Mouse (Mus musculus) gastrocnemius, adult 2 months (tissue): ENCODE measurements around the gene Muc5ac. TPM values are rescaled to one million over a fixed set of nuclear protein-coding genes. Genes with fewer than 3 reads are reported as not detected.

Source experiments
- DNase-seq: peaks from one replicate; pipeline ENCODE4 v3.0.0; 2022
- H3K27ac ChIP-seq: fragments of 200-600 bp; 2 replicates; pipeline ENCODE4 v1.8.1; 2022; ENCODE audit warnings: mild to moderate bottlenecking
- H3K4me3 ChIP-seq: fragments of 200-600 bp; 2 replicates; pipeline ENCODE4 v1.8.1; 2022; ENCODE audit warnings: mild to moderate bottlenecking, moderate library complexity
- CTCF ChIP-seq: fragments of 200-600 bp; IDR thresholded peaks from 2 replicates; pipeline ENCODE4 v1.8.1; 2022; ENCODE audit warnings: antibody characterized with exemption, mild to moderate bottlenecking, moderate library complexity
- intact Hi-C: fragments of 180-260 bp; cut with DNase I; formaldehyde crosslinking; loops from one replicate; pipeline ENCODE4 v1.15.1; 2025
- total RNA-seq, 2 experiments: library from RNA; stranded (reverse); gene quantifications; 2 replicates each; pipeline ENCODE4 v1.2.3; 2021

The Muc5ac gene
- total RNA-seq, 2 experiments from 2014 or later = not detected

DNA sequence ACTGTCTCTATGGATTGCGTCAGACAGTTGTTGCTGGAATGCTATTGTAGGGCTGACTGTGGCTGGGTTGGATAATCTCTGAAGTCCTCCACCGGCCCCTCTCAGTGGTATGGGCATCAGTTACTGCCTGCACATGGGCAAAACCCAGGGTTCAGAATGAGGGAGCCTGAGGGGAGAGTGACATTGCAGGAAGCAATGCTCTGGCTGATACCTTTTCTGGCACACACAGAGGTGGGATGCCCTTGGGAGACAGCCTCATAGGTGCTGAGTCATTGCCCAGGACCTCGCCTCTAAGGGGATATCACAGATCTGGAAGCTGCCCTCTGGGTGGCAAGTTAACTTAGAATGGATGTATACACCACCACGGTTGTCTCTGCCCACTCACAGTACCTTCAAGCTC is 24.5 kb downstream of the Muc5ac start:
- TF ChIP-seq CTCF = no peak
- intact Hi-C loops = no loop called here
- no peak overlapping the region for H3K27ac ChIP-seq
- no peak for DNase-seq
- H3K4me3 ChIP-seq = no peak overlapping the region

DNA sequence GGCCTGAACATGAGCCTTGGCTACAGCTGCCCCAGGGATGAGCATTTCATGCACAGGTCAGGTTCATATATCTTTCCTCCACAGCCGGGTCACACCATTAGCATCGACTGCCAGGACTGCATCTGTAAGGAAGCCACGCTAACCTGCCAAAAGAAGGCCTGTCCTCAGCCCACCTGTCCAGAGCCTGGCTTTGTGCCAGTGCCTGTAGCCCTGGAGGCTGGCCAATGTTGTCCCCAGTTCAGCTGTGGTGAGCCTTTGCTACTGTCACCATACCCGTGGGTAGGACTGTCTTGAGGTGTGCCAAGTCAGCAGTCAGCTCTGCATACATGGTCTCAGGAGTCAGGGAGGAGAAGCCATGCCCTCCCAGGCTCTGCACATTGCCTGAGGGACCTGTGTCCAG is 26.6 kb downstream of the Muc5ac start:
- Histone ChIP-seq H3K4me3 (no peak overlapping the region), H3K27ac (no peak overlapping the region)
- TF ChIP-seq CTCF = no peak
- intact Hi-C loops = no loop called here
- DNase-seq = peak; percentile 36

DNA sequence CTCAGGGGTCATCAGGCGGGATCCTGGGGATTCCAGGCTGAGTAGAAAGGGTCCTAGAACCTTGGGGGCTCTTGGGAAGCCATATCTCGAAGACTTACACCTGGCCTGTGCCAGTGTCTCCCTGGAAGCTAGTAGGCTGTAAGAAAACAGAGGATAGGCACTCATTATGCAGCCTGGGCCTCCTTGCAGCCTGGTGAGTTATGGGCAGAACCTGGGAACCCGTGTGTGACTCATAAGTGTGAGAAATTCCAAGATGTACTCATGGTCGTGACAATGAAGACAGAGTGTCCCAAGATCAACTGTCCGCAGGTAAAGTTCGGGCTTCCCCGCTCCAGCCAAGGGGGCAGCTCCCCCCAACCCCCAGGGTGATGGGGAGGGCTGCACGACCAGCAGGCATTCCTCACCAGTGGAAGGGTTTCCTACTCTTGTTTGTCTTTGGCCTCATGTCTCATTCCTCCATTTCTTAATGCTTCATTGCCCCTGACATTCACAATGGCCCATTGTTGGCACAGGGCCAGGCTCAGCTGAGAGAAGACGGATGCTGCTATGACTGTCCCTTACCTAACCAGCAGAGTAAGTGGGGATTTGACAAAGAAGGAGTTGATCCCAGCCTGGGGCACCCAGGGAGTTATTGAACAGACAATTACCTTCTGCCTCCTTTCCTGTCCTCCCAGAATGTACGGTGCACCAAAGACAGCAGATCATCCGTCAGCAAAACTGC is 28.7 kb downstream of the Muc5ac start:
- no peak overlapping the region for H3K27ac ChIP-seq
- H3K4me3 ChIP-seq = no peak overlapping the region
- intact Hi-C loops = no loop called here
- no peak for TF ChIP-seq CTCF
- DNase-seq = no peak

DNA sequence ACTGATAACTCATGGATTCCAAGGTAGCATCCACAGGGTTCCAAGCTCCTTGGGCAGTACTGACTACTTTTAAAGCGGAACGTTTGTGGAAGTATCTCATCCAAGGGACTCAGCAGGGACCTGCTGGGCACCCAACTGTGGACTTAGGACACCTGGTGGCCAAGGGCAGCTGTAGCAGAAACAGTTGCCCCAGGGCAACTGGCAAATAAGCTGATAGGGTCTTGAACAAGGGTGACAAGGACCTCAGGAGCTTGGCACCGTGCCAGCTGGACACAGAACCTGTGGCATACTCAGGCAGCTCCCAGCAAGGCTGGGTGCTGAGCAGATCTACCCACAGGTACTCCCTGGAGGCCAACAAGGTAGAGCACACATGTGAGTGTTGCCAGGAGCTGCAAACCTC is 29.5 kb downstream of the Muc5ac start:
- Histone ChIP-seq H3K4me3 (no peak overlapping the region), H3K27ac (no peak overlapping the region)
- intact Hi-C loops = no loop called here
- TF ChIP-seq CTCF = no peak
- DNase-seq = no peak

DNA sequence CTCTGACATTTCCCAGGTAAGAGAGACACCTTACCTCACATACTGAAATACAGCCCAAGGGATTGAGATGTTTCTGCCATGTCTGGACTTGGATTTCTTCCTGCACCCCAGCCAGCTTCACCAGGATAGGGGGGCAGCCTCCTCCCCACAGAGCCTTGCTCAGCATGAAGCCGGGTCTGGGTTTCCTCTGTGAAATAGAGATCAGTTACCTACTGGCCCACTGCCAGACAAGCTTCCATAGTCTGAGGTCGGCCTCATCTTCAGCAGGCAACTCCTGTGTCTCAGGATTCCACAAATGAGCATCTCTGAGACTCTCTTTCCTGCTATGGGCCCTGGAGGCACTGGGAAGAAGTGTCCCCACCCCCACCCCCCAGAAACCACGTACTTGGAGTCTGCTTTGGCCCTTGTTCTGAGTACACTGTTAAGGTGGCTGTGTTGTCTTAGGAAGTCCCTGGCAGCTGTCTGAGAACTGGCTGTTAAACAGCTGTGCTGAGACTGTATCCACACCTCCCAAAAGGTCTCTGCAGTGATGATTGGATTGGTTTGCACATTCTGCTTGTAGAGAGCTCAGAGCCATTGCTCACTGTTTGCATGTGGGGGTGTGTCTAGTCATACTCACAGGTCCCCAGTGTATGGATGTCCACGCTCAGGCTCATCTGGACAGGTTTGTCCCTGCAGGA is 34.0 kb downstream of the Muc5ac start:
- no peak for DNase-seq
- no peak for TF ChIP-seq CTCF
- Histone ChIP-seq H3K27ac (no peak overlapping the region), H3K4me3 (no peak overlapping the region)
- intact Hi-C loops = no loop called here

DNA sequence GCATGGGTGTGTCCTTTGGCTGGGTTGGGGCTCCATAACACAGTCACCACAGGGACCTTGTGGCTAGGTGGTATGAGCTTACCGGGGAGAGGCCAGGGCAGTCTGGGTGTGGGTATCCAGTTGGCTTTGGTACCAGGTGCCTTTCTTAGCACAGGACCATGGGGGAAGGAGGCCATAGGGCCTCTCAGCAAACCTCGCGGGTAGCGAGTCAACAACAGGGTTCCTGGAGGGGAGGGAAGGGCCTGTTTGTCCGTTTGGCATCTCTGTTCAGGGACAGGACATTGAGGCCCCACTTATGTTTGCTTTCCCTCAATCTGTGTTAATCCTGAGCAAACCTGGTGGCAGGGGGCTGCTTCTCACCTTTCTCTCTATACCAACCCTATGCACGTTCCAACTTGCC is 34.9 kb downstream of the Muc5ac start:
- H3K27ac ChIP-seq = no peak overlapping the region
- no peak for DNase-seq
- H3K4me3 ChIP-seq = no peak overlapping the region
- TF ChIP-seq CTCF = no peak
- intact Hi-C loops = no loop called here

DNA sequence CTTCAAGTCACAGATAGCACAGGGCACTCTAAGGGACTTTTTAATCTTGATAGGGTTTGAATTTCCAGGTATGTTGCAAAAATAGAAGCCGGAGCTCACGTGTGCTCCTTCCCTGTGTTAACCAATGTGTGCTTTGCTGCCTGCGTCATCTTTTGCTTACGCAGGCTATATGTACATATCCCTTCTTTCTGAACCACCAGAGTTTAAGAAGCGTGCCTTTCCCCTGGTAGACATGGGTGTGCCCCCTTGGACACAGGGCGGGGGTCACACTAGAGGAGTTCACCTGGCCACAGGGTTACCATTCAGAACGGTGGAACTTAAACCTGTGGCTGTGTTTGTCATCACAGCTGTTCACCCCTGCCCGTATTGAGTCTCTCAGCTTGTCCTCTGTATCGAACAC is 35.6 kb downstream of the Muc5ac start:
- no peak for DNase-seq
- intact Hi-C loops = no loop called here
- no peak for TF ChIP-seq CTCF

DNA sequence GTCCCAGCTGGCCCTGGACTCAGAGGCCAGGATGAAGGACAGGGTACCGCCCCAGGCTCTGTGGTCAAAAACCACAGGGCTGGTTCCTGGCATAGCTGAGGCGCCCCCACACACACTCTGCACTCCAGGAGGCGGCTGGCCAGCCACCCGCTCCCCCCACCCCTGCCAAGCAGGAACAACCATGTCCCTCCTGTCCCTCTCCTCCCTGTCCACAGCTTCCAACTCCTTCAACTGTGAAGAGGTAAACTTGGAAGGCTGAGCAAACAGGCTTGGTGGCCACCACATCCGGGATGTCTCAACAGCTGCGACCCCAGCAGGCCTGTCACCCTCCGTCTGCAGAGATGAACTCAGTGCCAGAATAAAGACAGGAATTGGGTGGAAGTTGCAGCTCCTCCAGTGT is 47.2 kb downstream of the Muc5ac start:
- no peak for DNase-seq
- Histone ChIP-seq H3K4me3 (no peak overlapping the region), H3K27ac (no peak overlapping the region)
- intact Hi-C loops = no loop called here
- TF ChIP-seq CTCF = no peak

More for the DNA sequence above, 35.6 kb downstream of the Muc5ac start:
- Histone ChIP-seq H3K4me3 (no peak overlapping the region), H3K27ac (no peak overlapping the region)

DNA sequence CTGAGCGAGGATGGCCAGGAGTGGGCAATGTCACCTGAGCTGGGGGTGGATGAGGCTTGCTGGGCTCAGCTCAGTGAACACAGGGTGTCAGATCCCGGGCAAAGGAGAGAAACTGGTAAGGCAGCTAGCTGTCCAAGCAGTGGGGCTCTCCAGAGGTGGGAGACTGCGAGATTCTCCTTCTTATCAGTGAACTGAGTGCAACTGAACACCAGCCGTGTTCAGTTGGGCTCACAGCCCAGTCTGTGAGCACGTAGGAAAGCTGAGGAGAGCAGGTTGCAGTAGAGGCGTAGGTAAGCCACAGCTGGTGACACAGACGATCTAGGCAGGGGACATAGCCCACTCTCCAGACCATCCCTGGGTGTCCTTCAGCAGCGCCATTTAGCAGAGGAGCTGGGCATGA is 47.7 kb downstream of the Muc5ac start:
- intact Hi-C loops = no loop called here
- no peak overlapping the region for H3K27ac ChIP-seq
- no peak overlapping the region for H3K4me3 ChIP-seq
- no peak for TF ChIP-seq CTCF
- no peak for DNase-seq

DNA sequence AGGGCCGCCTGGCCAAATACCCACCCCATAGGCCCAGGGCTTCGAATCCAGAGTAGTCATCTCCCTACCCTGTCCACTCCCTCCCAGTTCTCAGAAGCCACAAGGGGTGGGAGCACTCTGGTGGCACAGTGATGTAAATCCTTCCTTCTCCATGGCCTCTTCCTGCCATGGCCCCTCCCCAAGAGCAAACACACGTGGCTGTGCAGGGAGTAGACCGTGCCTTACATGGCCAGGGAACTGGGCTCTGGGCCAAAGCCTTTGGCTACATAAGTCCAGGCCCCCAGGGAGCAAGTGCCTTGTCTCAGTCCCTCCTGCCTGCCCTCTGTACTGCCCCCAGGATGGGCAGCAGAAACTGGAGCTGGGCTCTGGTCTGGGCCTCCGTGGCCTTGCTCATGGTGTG is 50.0 kb downstream of the Muc5ac start, which contains the start of gene Muc5b:
TSS of gene Muc5b (plus strand) at position 292 of the 400 bp plus-strand sequence.
- no peak within 1 kb of the TSS for H3K4me3 ChIP-seq
- intact Hi-C loops = no loop called here
- no peak within 1 kb of the TSS for H3K27ac ChIP-seq
- no peak for DNase-seq
- TF ChIP-seq CTCF = no peak

DNA sequence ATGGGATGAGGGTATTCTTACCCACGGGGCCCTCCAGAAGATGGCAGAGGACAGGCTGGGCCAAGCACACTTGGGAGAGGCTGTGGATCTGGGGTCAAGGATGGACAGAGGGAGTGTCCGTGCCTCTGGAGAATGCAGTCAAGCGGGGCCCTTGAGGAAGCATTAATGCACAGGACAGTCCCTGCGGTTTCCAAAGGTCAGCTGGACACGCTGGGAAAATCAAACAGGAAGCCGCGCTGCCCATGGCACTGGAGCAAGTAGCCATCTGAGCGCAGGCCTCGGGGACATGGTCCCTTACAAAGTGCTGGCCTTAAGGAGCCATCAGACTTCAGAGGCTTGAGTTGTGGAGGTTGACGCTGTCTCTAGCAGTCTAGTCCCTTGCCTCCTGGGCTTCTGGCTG is 51.6 kb downstream of the Muc5ac start:
- intact Hi-C loops = no loop called here
- TF ChIP-seq CTCF = no peak
- Histone ChIP-seq H3K4me3 (no peak overlapping the region), H3K27ac (no peak overlapping the region)
- DNase-seq = no peak

DNA sequence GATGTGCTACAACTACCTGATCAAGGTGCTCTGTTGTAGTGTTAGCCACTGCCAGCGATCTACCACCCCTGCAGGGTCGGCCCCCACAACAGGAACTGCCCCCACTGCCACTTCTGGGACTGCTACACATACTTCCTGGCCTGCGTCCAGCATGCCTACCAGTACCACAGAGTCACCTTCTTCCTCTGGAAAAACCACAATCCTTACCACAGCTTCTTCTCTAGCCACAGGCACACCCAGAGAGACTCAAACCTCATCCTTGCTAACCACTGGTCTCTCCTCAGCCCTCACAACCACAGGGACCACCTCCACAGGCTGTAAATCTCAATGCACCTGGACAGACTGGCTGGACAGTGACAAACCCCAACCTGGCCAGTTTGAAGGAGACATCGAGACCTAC is 72.3 kb downstream of the Muc5ac start:
- TF ChIP-seq CTCF = no peak
- no peak for DNase-seq
- intact Hi-C loops = no loop called here
- Histone ChIP-seq H3K27ac (no peak overlapping the region), H3K4me3 (no peak overlapping the region)

Other genes with a start within 250 kb of the Muc5ac start
- 10 to 100 TPM; 11.5 to 21.6 TPM for gene Chid1, start 249.1 kb upstream of the Muc5ac start, total RNA-seq
- gene Ap2a2, start 226.8 kb upstream of the Muc5ac start, total RNA-seq = 10 to 100 TPM; 52.2 to 52.9 TPM
- not detected for gene Muc6, start 133.7 kb upstream of the Muc5ac start, total RNA-seq
- under 1 TPM in 1 of 2 experiments, not detected in 1; 0.08 TPM for gene Muc2, start 98.6 kb upstream of the Muc5ac start, total RNA-seq
- not detected for gene Muc5b, start 50.1 kb downstream of the Muc5ac start, total RNA-seq
- 10 to 100 TPM; 31.8 to 33.0 TPM for gene Tollip, start 129.5 kb downstream of the Muc5ac start, total RNA-seq
- under 1 TPM; 0.25 to 0.38 TPM for gene Brsk2, start 160.8 kb downstream of the Muc5ac start, total RNA-seq